Mouse (Mus musculus) olfactory bulb, adult 2 months (tissue): ENCODE measurements around the gene Hdac9.

ENCODE experiments used
- CTCF ChIP-seq: fragments of 200-500 bp; IDR thresholded peaks from 2 replicates; pipeline ENCODE4 v1.5.1; 2012; ENCODE audit warnings: low read depth, mild to moderate bottlenecking, low read length, moderate library complexity; ENCODE audit not compliant: insufficient read depth
- POLR2A ChIP-seq: fragments of 200-500 bp; IDR thresholded peaks from 2 replicates; pipeline ENCODE4 v1.6.1; 2012; ENCODE audit warnings: mild to moderate bottlenecking, low read depth, low read length, moderate library complexity; ENCODE audit not compliant: insufficient read depth

GRCm38 (mm10) chr12:34789031-34789982, 127.6 kb downstream of the Hdac9 start:
- TF ChIP-seq CTCF (no peak), POLR2A (no peak)
